Mouse (Mus musculus) CH12.LX (cell line): ENCODE measurements around the gene 3110018I06Rik. TPM values are rescaled to one million over a fixed set of nuclear protein-coding genes. Genes with fewer than 3 reads are reported as not detected.

ENCODE experiments used
- DNase-seq: peaks from one replicate; pipeline ENCODE4 v3.0.0-alpha.2; 2013; ENCODE audit errors: extremely low read depth
- H3K27ac ChIP-seq: 2 replicates; pipeline ENCODE4 v1.5.1; 2012; ENCODE audit warnings: low read depth, mild to moderate bottlenecking, control low read depth, moderate library complexity; ENCODE audit not compliant: insufficient read depth
- H3K27me3 ChIP-seq: replicated peaks from 2 replicates; pipeline ENCODE3; 2012; ENCODE audit warnings: inconsistent platforms
- H3K36me3 ChIP-seq, 2 experiments: replicated peaks in 1 of 2; 2 replicates each; pipeline versions ENCODE3 to v1.6.1; 2012; ENCODE audit warnings: inconsistent platforms in 1 of 2, low read length in 1 of 2, mild to moderate bottlenecking in 1 of 2, mixed read lengths in 1 of 2, moderate library complexity in 1 of 2; ENCODE audit not compliant: control insufficient read depth in 1 of 2, insufficient read depth in 1 of 2
- H3K4me1 ChIP-seq, 2 experiments: 2 replicates each; pipeline ENCODE4 v1.6.1; 2012; ENCODE audit warnings: inconsistent platforms in 1 of 2, moderate library complexity in 1 of 2; ENCODE audit not compliant: insufficient read depth in 2 of 2, control insufficient read depth in 1 of 2
- H3K4me2 ChIP-seq: 2 replicates; pipeline ENCODE4 v1.6.1; 2012; ENCODE audit warnings: low read depth, mild to moderate bottlenecking, control low read depth; ENCODE audit not compliant: poor library complexity, insufficient read depth, severe bottlenecking
- H3K4me3 ChIP-seq, 3 experiments: fragments of 150-350 bp in 1 of 3; sonication (generic) in 1 of 3; replicated peaks in 1 of 3; 2 replicates each; pipeline versions ENCODE3 to v1.5.1; 2011 to 2012; ENCODE audit warnings: low read depth in 2 of 3, low read length in 2 of 3, mild to moderate bottlenecking in 2 of 3, moderate library complexity in 2 of 3, control low read depth in 1 of 3, improper control_type of control experiment in 1 of 3, inconsistent platforms in 1 of 3, mixed read lengths in 1 of 3; ENCODE audit not compliant: poor library complexity in 1 of 3
- H3K79me2 ChIP-seq: replicated peaks from 2 replicates; pipeline ENCODE4 v1.6.1; 2012; ENCODE audit warnings: mild to moderate bottlenecking, moderate library complexity; ENCODE audit not compliant: control insufficient read depth, poor library complexity, insufficient read depth, severe bottlenecking; ENCODE audit errors: extremely low read depth
- H3K9ac ChIP-seq: 2 replicates; pipeline ENCODE4 v1.6.1; 2012; ENCODE audit warnings: low read depth, mild to moderate bottlenecking, control low read depth, moderate library complexity; ENCODE audit not compliant: insufficient read depth
- H3K9me3 ChIP-seq: replicated peaks from 2 replicates; pipeline ENCODE3; 2012; ENCODE audit warnings: low read length, inconsistent platforms, mixed read lengths
- CHD1 ChIP-seq: IDR thresholded peaks from 2 replicates; pipeline ENCODE4 v1.6.1; 2012; ENCODE audit warnings: low read depth, low read length, improper control_type of control experiment, inconsistent platforms
- CHD2 ChIP-seq: IDR thresholded peaks from 2 replicates; pipeline ENCODE4 v1.6.1; 2011; ENCODE audit warnings: low read length, improper control_type of control experiment
- ELF1 ChIP-seq: IDR thresholded peaks from 2 replicates; pipeline ENCODE4 v1.6.1; 2014; ENCODE audit warnings: low read depth, mild to moderate bottlenecking, inconsistent platforms, low read length, improper control_type of control experiment
- EP300 ChIP-seq: IDR thresholded peaks from 2 replicates; pipeline ENCODE4 v1.6.1; 2011; ENCODE audit warnings: low read length, improper control_type of control experiment
- GABPA ChIP-seq: IDR thresholded peaks from 2 replicates; pipeline ENCODE4 v1.6.1; 2012; ENCODE audit warnings: low read depth, low read length, improper control_type of control experiment, inconsistent platforms; ENCODE audit not compliant: insufficient replicate concordance
- IRF4 ChIP-seq: IDR thresholded peaks from 2 replicates; pipeline ENCODE4 v1.6.1; 2014; ENCODE audit warnings: low read depth, mild to moderate bottlenecking, inconsistent platforms, low read length, improper control_type of control experiment
- JUN ChIP-seq: IDR thresholded peaks from 2 replicates; pipeline ENCODE4 v1.6.1; 2011; ENCODE audit warnings: low read depth, mild to moderate bottlenecking, low read length, improper control_type of control experiment, moderate library complexity; ENCODE audit not compliant: insufficient read depth
- KAT2A ChIP-seq: IDR thresholded peaks from 2 replicates; pipeline ENCODE4 v1.6.1; 2012; ENCODE audit warnings: low read length, improper control_type of control experiment, inconsistent platforms; ENCODE audit not compliant: insufficient replicate concordance
- MAX ChIP-seq: IDR thresholded peaks from 2 replicates; pipeline ENCODE4 v1.6.1; 2011; ENCODE audit warnings: low read length, improper control_type of control experiment
- MAZ ChIP-seq: IDR thresholded peaks from 2 replicates; pipeline ENCODE4 v1.6.1; 2012; ENCODE audit warnings: low read depth, mild to moderate bottlenecking, inconsistent platforms, low read length, improper control_type of control experiment, moderate library complexity
- MXI1 ChIP-seq: IDR thresholded peaks from 2 replicates; pipeline ENCODE4 v1.6.1; 2011; ENCODE audit warnings: mild to moderate bottlenecking, low read depth, low read length, improper control_type of control experiment
- MYC ChIP-seq: IDR thresholded peaks from 2 replicates; pipeline ENCODE4 v1.6.1; 2011; ENCODE audit warnings: low read depth, mild to moderate bottlenecking, improper control_type of control experiment, low read length
- NELFE ChIP-seq: IDR thresholded peaks from 2 replicates; pipeline ENCODE4 v1.6.1; 2011; ENCODE audit warnings: low read depth, low read length, improper control_type of control experiment
- PAX5 ChIP-seq: IDR thresholded peaks from 2 replicates; pipeline ENCODE4 v1.6.1; 2012; ENCODE audit warnings: low read length, inconsistent platforms, mixed read lengths
- POLR2AphosphoS2 ChIP-seq: IDR thresholded peaks from 2 replicates; pipeline ENCODE4 v1.6.1; 2011; ENCODE audit warnings: low read depth, low read length, improper control_type of control experiment
- RAD21 ChIP-seq: IDR thresholded peaks from 2 replicates; pipeline ENCODE4 v1.6.1; 2011; ENCODE audit warnings: low read depth, mild to moderate bottlenecking, low read length, improper control_type of control experiment, moderate library complexity
- RCOR1 ChIP-seq: conservative IDR thresholded peaks from 2 replicates; pipeline ENCODE4 v1.6.1; 2012; ENCODE audit warnings: low read depth, mild to moderate bottlenecking, inconsistent platforms, low read length, improper control_type of control experiment
- SIN3A ChIP-seq: IDR thresholded peaks from 2 replicates; pipeline ENCODE4 v1.6.1; 2012; ENCODE audit warnings: low read length, improper control_type of control experiment, inconsistent platforms
- TBP ChIP-seq: conservative IDR thresholded peaks from 2 replicates; pipeline ENCODE4 v1.6.1; 2011; ENCODE audit warnings: low read depth, low read length, improper control_type of control experiment
- TCF12 ChIP-seq: IDR thresholded peaks from 2 replicates; pipeline ENCODE4 v1.6.1; 2014; ENCODE audit warnings: low read depth, mild to moderate bottlenecking, inconsistent platforms, low read length, improper control_type of control experiment
- UBTF ChIP-seq: IDR thresholded peaks from 2 replicates; pipeline ENCODE4 v1.6.1; 2012; ENCODE audit warnings: low read depth, mild to moderate bottlenecking, inconsistent platforms, low read length, improper control_type of control experiment, moderate library complexity
- ZC3H11A ChIP-seq: IDR thresholded peaks from 2 replicates; pipeline ENCODE4 v1.6.1; 2012; ENCODE audit warnings: low read depth, mild to moderate bottlenecking, inconsistent platforms, low read length, improper control_type of control experiment
- ZMIZ1 ChIP-seq: IDR thresholded peaks from 2 replicates; pipeline ENCODE4 v1.6.1; 2012; ENCODE audit warnings: low read depth, mild to moderate bottlenecking, inconsistent platforms, low read length, improper control_type of control experiment
- ZNF384 ChIP-seq: IDR thresholded peaks from 2 replicates; pipeline ENCODE4 v1.6.1; 2012; ENCODE audit warnings: low read depth, low read length, improper control_type of control experiment, inconsistent platforms
- dilution Hi-C: fragments of 300-500 bp; cut with MboI; formaldehyde crosslinking; loops from 2 replicates; pipeline ENCODE4 v1.14.3; 2020; ENCODE audit warnings: low sequenced_read_pairs; ENCODE audit not compliant: extremely low pct_unique_long_range_greater_than_20kb, extremely low pct_ligation_motif_present
- in situ Hi-C: fragments of 300-500 bp; cut with MboI; formaldehyde crosslinking; loops from 3 replicates; pipeline ENCODE4 v1.14.3; 2019; ENCODE audit warnings: low sequenced_read_pairs, low pct_ligation_motif_present, low pct_unique_long_range_greater_than_20kb, mixed read lengths
- polyA plus RNA-seq: library from polyadenylated mRNA; unstranded; fragments of >175 nt; gene quantifications from 2 replicates; pipeline ENCODE4 v1.2.1, GENCODE M21; 2012; ENCODE audit warnings: low read depth; ENCODE audit not compliant: insufficient read length
- total RNA-seq, 2 experiments: library from RNA; depleted of rRNA; stranded (reverse); fragments of 300-350 nt in 1 of 2; fragments of >200 nt in 1 of 2; gene quantifications; 2 replicates each; pipeline ENCODE4 v1.2.3; 2012 to 2014

The 3110018I06Rik gene
- total and polyA plus RNA-seq, 3 experiments: not detected

GRCm38 (mm10) chr12:107516265-107517217 is 28.1 kb downstream of the 3110018I06Rik start:
- H3K27me3 ChIP-seq: no peaks in the 10 kb centered on the region
- H3K27ac ChIP-seq: no peak overlapping the region
- dilution Hi-C loops: no loop called here
- TF ChIP-seq IRF4: no peak
- no peak for TF ChIP-seq GABPA
- TF ChIP-seq POLR2AphosphoS2: no peak
- TF ChIP-seq NELFE: no peak
- TF ChIP-seq MXI1: no peak
- peaks cover 90% of the 10 kb centered on the region for H3K9me3 ChIP-seq
- H3K4me1 ChIP-seq: no peaks in the 10 kb centered on the region
- in situ Hi-C loops: no loop called here
- H3K9ac ChIP-seq: no peak overlapping the region
- H3K79me2 ChIP-seq: no peaks in the 10 kb centered on the region
- DNase-seq: no peak
- H3K4me3 ChIP-seq: no peak overlapping the region
- H3K36me3 ChIP-seq: no peaks in the 10 kb centered on the region
- H3K4me2 ChIP-seq: no peak overlapping the region

- TF ChIP-seq KAT2A (no peak), CHD1 (no peak), MAZ (no peak), POLR2AphosphoS2 (no peak)
- Histone ChIP-seq H3K27ac (no peak overlapping the region), H3K4me3 (no peak overlapping the region), H3K9ac (no peak overlapping the region), H3K4me1 (no peaks in the 10 kb centered on the region), H3K79me2 (no peaks in the 10 kb centered on the region), H3K36me3 (no peaks in the 10 kb centered on the region), H3K9me3 (peaks cover 83% of the 10 kb centered on the region), H3K4me2 (no peak overlapping the region), H3K27me3 (no peaks in the 10 kb centered on the region)
- dilution Hi-C loops (no loop called here), in situ Hi-C loops (no loop called here)
- DNase-seq: no peak
Observed at GRCm38 (mm10) chr12:107520941-107521340, 32.5 kb downstream of the 3110018I06Rik start.

- dilution Hi-C loops: no loop called here
- in situ Hi-C loops: no loop called here
- no peak overlapping the region for H3K4me3 ChIP-seq
- no peaks in the 10 kb centered on the region for H3K79me2 ChIP-seq
- no peak overlapping the region for H3K4me2 ChIP-seq
- no peak overlapping the region for H3K27ac ChIP-seq
- peaks cover 54% of the 10 kb centered on the region for H3K9me3 ChIP-seq
- no peaks in the 10 kb centered on the region for H3K4me1 ChIP-seq
- TF ChIP-seq ELF1 (no peak), TBP (no peak), RCOR1 (no peak), UBTF (no peak), MYC (no peak), CHD2 (no peak), ZNF384 (no peak), TCF12 (no peak), JUN (no peak), EP300 (no peak), ZMIZ1 (no peak), ZC3H11A (no peak), IRF4 (no peak), PAX5 (no peak), MAX (no peak), SIN3A (no peak), KAT2A (no peak), RAD21 (no peak)
- no peaks in the 10 kb centered on the region for H3K27me3 ChIP-seq
- H3K36me3 ChIP-seq: no peaks in the 10 kb centered on the region
- H3K9ac ChIP-seq: no peak overlapping the region
- no peak for DNase-seq
Observed at GRCm38 (mm10) chr12:107528346-107528880, 40.0 kb downstream of the 3110018I06Rik start.
